Mouse (Mus musculus): ENCODE measurements at regions not wholly inside any gene's neighbourhood (a gene's known extent, or its start where the extent isn't known, plus 50 kb on each side); places are given as distances from the start of the nearest gene placed in this dataset.
"Not testable (repeated sequence)": the region's sequence is repeated elsewhere in the genome, so short reads cannot be mapped to it uniquely, and the experiment has no call there.

DNA sequence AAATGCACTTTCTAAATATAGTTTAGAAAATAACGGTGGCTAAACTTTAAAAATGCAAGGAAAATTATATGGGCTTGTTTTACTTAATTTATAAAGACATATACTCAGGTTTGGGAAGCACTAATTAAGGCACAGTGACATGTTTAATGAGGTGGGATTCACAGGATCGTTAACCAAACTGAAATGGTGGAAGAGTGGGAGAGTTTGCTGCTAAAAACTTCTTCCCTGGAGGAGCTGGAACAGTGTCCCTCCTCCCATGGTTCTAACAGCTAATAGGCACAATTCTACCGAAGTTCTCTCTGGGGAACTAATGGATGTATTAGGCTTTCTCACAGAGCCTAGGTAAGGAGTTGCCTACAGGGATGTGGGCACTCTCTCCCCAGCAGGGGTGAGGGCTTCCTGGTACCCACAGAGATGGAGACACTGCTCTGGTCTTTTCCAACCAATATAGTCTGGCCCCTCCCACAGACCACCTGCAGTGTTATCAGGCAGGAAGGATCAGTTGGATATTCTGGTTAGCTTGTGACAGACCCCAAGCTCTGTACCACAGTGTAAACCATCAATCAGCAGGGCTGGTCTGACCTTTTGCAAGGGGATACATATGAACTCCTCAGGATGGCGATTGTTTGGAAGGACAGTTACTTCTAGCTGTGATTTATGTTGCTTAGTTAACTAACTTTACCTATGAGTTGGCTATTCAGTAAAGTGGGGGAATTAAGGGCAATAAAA, 309.0 kb upstream of the Zic4 start:
- no peak for DNase-seq (ENCODE audit: low spot score)

DNA sequence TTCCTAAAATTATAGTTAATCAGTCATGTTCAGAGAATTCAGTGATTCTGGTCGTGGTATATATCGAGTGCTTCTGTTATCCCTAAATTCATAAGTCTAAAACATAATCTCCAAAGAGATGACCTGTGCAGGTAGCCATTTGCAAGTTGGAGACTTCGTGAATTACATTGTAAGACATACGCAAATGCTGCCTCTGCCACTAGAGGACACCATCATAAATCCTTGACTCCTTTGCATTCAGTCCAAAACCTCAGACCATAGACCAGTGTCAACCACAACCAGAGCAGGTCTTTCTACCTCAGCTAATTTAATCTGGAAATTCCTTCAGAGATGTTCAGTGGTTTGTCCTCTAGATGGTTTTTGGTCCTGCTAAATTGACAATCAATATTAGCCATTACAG, 302.8 kb upstream of the Zic4 start:
- no peak for DNase-seq (ENCODE audit: low spot score)

DNA sequence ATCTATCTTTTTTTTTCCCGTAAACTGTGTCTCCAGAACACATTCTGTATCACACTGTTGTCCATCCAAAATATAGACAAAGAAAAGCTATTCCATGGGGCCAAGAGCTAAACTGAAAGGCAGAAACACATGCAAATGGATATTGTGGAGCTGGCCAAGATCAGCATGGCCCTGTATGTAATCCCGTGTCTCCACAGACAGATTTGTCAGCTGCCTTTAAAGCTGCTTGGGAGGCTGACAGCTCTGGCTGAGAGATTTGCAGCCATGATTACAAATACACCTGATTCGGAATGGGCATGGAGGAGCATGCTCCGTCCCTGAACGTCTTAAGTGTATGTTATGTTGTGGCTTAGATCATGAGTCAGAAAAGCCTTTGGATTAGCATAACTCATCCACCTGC, 292.7 kb upstream of the Zic4 start:
- no peak for DNase-seq (ENCODE audit: low spot score)

DNA sequence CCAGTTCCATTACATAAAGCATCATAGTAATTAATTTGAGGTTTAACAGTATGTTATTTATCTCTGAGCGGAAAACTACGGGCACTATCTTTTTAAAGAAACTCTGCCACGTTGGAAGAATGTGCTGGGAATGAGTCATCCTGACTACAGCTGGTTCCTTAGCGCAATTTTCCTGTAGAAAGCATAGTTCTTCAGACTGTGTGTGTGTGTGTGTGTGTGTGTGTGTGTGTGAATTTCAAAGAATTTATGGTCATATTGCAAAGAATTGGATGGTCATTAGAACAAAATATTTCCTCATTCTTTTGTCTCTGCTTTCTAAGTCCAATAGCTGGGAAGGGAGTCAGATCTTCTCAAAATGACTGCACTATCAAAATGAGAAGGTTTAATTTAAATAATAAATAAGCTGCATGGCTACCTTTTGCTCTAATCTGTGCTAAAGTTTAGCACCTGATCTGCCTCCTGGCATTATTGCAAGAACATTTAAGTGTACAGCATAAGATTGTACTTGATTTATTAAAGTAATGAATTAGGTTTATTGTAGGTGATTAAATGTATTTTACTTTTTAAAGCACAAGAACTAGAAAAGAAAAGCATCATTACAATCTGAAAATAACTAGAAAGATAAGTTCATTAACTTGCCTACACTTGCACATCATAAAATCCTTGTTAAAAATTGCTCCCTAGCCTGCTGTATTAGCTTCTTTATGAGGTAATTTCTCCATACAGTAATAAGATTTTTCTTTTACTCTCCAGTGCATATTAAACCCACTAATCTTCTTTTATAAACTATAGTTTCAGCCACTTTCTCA, 288.6 kb upstream of the Zic4 start:
- DNase-seq (ENCODE audit: low spot score) = no peak

DNA sequence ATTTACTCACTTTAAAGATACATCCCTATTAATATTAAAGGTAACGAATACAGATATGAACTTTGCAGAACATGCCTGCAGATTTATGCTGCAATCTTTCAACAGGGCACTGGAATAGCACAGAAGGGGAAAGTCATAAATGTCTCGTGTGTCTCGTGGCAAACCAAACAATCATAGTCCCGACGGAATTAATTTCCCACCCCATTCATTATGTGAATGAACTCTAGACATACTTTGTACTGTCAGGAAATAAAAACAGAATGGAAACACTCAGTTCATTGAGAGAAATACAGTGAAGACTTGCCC, 288.1 kb upstream of the Zic4 start:
- no peak for DNase-seq (ENCODE audit: low spot score)

DNA sequence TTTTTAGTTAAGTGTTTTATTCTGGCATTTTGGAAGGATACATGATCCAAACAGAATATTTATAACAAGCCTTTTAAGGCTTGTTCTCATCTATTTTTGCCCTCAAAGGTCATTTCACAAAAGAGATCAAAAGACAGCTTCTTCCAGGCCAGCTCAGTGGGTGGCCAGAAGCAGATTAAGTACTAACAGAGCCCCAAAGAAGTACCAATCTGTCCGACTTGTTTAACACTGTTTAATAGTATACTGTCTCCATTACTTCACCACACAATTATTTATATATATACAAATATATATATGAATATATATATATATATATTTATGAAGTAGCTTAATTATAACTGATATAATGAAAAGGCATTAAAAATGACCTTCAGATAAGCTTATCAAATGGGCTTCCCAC, 284.7 kb upstream of the Zic4 start:
- no peak for DNase-seq (ENCODE audit: low spot score)

DNA sequence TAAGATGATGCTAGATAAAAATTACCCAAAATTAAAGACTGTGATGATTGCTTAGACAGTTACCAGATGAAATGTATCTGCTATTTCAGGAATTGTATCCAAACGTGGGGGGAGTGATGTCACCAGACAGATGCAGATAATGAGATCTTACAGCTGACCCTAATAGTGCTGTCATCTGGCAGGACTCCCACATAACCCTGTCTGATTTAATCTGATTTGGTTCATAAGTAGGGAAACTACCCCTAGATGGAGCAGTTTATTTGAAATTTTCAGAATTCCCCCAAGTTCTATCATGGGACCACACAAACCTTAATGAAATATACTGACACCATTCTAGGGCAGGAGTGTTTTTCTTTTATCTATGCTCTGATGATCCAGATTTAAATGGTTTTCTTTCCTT, 278.4 kb upstream of the Zic4 start:
- no peak for DNase-seq (ENCODE audit: low spot score)

DNA sequence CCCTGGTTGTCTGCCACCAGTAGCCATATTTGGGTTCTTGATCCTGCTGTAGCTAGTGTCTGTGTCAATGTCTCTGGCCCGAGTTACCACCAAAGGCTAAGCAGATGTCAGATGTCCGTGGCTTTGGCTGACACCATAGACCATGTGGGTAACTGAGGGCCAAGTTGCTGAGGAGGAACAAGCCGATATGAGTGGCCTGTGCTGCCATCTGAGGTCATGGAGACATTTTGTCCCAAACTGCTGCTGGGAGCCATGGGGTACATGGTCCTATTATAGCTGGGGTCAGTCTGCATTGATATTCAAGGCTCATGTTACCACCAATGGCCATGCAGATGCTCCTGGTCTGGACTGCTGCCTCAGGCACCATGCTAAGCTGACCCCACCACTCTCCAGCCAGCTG, 276.3 kb upstream of the Zic4 start:
- DNase-seq (ENCODE audit: low spot score) = no peak

DNA sequence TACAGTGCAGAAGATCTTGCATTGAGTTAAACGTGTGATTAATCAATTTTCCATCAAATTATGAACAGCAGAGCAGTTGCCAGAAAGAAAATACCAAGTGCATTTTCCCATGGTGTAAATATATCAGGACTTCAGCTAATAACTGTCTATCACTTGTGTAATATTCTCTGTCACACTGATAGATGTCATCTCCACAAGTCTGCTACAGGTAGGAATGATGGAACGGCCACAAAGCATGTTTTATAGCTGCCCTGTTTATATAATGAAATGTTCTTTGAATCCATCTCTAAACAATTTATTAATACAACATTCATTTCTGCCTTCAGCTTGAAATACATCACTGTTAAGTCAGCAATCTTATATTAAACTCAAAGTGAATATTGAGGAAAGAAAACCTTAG, 272.9 kb upstream of the Zic4 start:
- DNase-seq (ENCODE audit: low spot score) = no peak

DNA sequence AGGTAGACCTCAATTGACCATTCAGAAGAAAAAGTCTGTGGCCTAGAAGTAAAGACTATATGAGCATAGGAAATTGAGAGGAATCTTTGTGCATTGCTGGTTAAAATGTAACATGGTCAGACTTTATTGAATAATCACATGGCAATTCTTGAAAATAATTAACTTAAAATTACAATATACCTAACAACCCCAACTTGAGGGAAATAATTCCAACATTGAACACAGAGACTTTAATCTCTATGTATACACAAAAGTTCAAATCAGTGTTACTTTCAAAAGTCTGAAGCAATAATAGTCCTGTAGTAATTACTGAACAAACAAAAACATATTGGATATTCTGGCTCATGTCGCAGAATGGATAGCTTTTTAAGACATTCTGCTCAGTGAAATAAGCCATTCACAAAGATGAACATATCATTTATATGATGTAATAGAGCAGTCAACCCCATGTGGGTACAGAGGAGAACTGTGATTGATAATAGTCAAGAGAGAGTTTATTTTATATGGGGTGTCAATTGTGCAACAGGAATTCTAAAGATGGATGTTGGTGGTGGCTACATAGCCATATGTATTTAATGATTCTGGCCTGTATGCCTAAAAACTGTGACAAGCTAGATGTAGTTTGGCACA, 270.7 kb upstream of the Zic4 start:
- DNase-seq (ENCODE audit: low spot score) = no peak

DNA sequence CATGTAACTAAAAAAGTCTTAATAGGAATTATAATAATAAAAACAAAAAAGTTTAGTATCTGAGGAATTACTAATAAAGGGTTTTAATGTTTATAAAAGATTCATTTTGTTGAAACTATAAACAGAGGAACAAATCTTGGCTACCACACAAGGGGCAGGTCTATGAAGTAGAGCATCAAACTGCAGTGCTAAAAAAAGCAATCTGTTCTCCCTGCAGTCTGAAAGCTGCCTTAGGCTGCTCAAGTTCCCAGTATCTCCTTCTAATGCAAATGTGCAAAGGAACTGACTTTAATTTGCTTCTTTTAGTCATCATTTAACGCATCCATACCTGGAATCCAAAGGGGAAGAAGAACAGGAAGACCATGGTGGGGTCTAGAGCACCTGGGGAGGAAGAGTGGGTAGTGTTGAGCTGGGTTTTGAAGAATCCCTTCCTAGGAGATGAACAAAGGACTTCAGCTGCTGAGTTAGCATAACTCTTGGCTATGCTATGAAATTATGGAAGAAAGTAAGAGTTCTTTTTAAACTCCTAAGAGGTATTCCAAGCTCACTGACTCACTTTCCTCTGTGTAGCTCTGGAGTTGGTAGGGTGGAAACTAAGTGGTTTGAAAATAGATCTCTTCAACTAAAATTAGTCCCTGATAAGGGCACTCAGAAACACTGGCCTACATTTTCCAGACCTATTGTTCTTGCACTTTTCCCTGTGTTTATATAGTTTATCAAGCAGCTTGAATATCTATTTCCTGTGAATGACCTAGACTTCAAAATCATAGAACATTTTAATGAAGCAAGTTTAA, 260.4 kb upstream of the Zic4 start:
- no peak for DNase-seq (ENCODE audit: low spot score)

DNA sequence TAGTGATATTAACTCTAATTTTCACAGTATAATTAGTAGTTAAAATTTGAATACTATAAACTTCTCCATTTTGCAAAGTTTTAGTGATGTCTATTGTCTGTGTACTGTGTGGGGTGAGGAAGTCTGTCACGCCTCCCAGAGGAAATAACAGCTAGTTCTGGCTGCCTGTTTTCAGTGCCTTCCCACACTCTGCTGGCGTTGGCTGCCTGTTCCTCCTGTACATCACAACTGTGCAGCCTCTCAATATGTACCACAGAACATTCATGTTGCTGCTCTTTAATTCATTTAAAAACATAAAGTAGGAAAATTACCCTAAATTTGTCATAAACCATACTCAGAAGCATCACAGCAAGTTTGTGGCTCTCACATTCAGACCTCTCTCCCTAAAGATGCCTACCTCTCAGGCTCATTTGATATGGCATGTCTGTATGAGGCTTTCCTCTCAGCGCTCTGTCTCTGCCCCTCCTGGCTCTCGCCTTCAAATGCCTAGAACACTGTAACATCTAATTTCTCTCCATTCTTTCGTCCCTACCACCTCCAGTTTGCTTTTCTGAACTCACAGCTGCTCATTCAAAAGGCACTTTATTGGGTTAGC, 239.7 kb upstream of the Zic4 start:
- peak; percentile 22 for DNase-seq (ENCODE audit: low spot score)

DNA sequence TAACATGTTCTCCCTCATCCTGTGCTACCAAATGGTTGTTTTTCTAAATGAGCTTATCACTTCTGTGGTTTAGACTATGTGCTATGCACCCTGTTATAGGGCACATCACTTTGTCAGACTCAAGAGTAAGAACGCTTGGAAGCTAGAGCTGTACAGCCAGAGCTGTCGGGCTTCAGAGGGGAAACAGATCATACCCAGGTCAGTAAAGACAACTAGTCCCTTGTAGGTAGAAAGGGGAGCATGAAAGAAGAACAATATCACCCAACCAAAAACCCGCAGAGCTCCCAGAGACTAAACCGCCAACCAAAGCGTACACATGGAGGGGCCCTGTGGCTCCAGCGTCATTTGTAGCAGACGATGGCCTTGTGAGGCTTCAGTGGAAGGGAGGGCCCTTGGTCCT, 239.0 kb upstream of the Zic4 start:
- no peak for DNase-seq (ENCODE audit: low spot score)

DNA sequence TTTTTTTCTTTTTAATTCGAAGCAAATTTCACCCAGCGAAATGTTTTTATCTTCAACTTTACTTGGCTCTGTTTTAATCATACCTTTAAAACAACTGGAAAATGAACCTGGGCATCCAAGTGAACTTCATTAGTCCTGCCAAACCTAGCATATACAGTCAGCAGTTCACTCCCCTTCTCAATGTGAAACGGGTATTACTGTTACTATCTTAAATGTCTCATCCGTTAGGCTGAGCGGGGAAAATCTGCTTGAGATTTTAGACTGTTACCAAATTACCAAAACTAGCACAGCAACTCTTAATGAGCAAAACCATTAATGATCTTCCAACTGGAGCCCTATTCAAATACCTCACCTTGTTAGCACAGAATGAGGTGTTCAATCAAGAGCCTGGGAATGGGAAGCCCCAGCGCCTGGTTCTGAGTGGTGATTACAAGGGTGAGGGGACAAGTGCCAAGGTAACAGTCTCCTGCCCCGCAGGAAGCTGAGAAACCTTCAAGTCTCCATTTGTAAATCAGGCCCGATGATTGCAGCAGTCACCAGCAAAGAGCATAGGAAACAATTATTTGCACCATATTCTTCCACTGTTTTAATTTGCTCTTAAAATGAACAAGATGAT, 235.5 kb upstream of the Zic4 start:
- DNase-seq (ENCODE audit: low spot score) = no peak

DNA sequence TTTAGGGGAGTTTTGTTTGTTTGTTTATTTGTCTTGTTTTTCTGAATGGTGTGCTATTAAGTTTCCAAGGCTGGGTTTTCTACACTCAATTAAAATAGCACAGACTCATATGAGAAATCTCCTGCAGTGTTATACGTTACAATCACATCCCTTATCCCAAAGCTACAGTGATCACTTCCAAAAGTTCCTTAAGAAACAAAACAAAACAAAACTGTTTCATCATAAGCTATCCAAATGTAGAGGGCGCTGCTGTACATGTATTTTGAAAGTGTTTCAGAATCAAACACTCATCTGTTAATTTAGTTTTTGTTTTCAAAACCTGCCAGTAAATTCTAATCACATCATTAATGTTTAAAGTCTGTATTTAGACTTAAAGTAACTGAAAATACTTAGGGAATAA, 233.7 kb upstream of the Zic4 start:
- not testable (repeated sequence) for DNase-seq (ENCODE audit: low spot score)

DNA sequence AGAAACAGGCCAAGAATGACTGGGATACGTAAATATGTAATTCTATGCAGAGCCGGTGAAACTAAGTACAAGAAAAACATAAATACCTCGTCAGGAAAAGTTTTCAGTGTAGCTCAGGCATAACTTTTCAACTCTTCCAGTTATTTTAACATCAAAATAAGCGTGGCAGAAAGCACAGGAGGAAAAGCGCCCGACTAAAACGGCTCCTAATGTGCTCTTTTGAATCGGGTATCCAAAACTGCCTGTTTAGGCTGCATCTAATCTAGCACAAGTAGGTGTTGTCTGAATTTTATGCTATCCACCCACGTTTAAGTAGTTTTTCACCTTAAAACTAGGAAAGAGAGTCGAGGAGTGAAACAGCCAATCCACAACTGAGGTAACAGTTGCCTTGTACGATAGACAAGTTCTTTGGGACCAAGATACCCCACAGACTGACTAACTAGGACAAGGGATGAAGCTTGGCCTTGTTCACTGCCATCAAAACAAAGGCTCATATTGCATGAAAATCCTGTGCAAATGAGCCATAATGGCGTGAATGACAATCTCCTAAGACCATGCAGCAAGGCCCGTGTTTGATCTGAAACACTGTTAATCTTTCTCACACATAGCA, 232.0 kb upstream of the Zic4 start:
- DNase-seq (ENCODE audit: low spot score) = no peak

DNA sequence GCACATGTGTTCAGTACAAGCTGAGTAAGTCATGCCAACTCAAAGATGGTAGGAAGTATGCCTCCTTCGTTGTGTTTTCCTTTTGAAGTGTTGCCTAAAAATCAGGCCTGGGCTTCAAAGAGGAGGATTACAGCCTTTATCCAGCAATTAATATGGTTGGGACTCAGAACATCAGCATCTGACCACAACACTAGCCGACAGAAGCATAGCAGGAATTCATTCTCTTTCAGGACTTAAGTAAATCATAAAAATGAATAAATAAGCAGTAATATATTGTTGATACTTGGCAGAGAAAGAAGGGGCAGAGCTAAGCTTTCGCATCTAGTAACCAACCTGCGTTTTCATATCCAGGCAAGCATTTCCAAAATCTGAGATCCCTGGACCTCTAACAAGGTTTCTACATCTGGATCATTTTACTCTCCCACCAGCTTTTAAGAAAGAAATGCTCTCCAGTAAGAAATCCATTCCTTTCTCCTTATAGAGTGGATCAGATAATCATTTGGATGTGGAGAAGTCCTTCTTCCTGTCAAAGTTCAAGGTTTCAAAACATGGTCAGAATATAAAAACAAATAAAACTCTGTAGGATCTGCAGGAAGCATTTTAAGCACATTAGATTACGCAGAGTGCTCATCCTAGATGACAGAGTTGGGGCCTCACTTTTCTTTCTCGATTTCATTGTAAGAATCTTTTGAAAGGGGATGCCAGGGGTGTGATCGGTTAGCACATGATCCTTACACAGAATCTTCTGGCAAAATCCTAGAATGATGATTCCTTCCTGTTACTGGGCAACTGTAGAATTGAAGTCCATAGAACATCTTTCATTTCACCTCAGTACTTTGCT, 230.6 kb upstream of the Zic4 start:
- no peak for DNase-seq (ENCODE audit: low spot score)

DNA sequence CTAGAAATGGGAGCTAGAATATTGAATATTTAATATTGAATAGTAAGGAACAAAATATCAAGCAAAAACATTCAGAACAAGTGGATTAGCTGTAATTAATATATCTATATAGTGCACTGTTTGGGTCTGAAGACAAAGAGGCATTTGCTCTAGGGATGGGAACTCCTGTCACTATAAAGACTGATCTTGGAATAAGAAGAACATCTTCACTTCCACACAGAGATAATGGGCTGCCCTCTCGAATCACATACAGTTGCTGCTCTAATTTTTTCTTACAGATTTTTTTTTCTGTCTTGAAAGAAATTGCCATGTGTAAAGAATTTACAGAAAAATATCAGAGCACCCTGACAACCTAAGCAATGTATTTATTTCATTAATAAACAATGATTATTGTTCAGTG, 229.7 kb upstream of the Zic4 start:
- DNase-seq (ENCODE audit: low spot score) = no peak

DNA sequence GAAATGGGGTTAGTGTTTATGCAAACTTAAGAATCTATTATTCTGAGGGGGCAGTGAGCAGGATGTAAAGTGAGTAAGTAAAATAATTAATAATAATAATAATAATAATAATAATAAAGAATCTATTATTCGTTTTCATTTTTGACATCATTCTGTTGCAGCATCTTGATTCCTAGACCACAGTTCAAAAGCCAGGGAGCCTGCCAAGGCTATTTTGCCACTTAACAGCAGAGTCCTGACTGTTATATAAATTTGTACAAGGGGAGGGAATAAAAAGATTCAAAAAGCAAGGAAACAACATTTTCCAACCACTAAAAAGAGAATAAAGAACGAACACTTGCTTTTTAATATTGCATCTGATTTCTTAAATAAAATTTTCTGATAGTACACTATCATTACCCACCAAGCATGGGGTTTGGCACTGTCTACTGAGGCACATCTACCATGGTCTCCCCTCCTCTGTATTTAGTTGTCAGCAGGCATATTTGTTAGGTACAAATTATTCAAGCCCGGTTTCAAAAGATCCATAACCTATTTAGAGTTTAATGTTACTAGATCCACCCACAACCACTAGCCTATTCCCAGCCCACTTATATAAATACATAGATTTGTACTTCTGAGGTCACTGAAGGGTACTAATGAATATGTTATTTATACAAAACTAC, 228.8 kb upstream of the Zic4 start:
- no peak for DNase-seq (ENCODE audit: low spot score)

DNA sequence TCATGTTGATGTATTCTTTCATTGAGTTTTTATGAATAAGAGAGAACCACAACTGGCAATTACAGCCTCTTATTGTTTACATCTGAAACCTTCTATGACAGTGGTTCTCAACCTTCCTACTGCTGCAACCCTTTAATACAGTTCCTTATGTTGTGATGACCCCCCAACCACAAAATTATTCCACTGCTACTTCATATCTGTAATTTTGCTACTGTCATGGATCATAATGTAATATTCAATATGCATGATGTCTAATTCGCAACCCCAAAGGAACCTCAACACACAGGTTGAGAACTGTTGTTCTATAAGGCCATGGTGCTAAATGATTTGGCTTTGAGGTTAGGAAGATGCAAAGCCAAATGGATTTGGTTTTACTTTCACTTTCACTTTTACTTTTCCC, 227.9 kb upstream of the Zic4 start:
- no peak for DNase-seq (ENCODE audit: low spot score)
